Mouse (Mus musculus): ENCODE measurements at regions not wholly inside any gene's neighbourhood (a gene's known extent, or its start where the extent isn't known, plus 50 kb on each side); places are given as distances from the start of the nearest gene placed in this dataset.

DNA sequence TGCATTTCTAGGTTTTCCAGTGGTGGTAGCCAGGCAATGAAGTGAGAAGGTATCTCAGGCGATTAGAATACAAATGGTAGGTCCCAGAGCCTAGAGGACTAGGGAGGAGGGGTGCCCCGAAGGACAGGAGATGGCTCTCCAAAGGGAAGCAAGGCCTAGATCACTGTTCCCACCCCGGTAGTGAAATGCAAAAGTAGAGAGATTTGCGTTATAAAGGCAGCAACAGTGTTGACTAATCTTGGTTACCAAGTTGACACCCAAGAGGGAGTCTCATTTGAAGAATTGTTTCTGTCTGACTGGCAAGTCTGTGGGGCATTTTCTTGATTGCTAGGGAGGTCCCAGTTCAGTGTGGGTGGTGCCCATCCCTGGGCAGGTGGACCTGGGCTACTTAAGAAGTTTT, 278.8 kb downstream of the Diras2 start:
- in situ Hi-C loops (cut with MboI, MseI), result loop anchor here (5.0 to 10.0 kb wide), 2 partner anchors 292 to 370 kb away; no protein-coding TSS in a partner anchor

GRCm38 (mm10) chr13:52252726-52253125, 278.4 kb downstream of the Diras2 start:
- in situ Hi-C loops (cut with MboI, MseI), result loop anchor here (5.0 to 10.0 kb wide), 2 partner anchors 292 to 370 kb away; no protein-coding TSS in a partner anchor

GRCm38 (mm10) chr13:52253138-52253537, 277.9 kb downstream of the Diras2 start:
- in situ Hi-C loops (cut with MboI, MseI), result loop anchor here (5.0 to 10.0 kb wide), 2 partner anchors 292 to 369 kb away; no protein-coding TSS in a partner anchor

DNA sequence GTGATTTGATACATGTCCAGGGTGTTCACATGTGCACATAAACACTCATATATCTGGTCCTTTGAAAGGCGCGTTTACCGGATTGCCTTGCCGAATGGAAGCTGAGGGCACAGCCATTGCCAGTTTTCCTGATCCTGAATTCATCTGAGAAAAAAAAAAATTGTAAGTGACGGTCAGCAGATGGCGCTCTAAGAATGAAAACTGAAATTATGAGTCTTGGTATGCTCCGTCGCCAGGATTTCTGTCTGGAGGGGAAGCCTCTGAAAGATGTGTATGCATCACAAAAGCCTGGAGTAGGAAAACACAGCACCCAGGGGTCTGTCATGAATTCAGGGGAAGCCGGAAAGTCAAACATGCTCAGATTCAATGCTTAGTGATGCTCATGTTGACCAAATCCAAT, 276.9 kb downstream of the Diras2 start:
- in situ Hi-C loops (cut with MboI, MseI), result loop anchor here (5.0 to 10.0 kb wide), 2 partner anchors 291 to 368 kb away; no protein-coding TSS in a partner anchor

DNA sequence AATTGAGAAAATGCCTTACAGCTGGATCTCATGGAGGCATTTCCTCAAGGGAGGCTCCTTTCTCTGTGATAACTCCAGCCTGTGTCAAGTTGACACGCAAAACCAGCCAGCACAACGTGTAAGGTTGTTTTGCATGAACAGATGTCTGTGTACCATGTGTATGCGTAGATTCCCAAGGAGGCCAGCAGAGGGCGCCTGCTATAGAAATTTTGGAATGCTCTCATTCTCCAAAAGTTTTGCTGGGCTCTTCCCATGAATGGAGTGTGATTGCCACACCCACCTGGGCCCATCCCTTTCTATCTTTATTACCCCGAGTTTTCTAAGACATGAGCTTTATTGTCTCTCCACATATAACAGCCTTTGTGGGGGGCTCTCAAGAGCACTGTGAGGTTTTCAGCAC, 275.4 kb downstream of the Diras2 start:
- in situ Hi-C loops (cut with MboI, MseI), result loop anchor here in 1 of 2 experiments (10.0 kb wide), 1 partner anchor 289 kb away; no protein-coding TSS in a partner anchor

DNA sequence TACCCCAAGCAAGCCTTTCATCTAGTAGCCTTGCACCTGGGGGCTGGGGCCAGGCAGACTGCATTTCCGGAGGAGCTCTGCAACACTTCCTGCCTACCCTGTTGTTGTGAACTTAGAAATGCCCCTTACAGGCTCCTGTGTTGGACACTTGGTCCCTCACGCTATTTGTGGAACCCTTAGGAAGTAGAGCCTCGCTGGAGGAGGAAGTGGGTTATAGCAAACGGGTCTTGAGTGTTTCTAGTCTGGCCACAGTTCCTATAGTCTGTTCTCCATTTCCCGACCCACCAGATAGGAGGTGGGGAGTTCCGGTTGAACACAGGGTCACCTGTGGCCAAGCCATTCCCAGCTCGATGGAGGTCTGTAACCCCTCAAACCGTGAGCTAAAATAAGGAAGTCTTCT, 272.7 kb downstream of the Diras2 start:
- in situ Hi-C loops (cut with MboI, MseI), result loop anchor here in 1 of 2 experiments (10.0 kb wide), 1 partner anchor 286 kb away; no protein-coding TSS in a partner anchor

GRCm38 (mm10) chr13:52262949-52263550, 268.0 kb downstream of the Diras2 start:
- in situ Hi-C loops (cut with MboI, MseI), result no loop called here

DNA sequence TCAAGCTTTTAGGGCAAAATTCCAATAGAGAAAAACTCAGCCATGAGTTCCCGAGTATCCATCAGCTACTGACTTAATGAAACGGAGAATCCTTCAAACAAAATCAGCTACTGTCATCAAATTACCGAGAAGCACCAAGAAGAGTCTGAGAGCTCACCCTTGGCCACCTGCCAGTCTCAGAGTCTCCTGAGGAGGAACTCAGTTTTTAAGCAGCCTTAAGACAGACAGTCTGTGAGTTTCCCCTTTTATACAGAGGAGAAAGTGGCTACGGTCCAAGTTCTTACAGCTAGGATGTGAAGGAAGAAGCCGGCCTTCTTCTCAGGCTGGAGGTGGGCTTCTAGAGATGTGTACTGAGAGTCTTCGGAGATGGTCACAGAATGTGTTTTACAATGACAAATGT, 262.8 kb downstream of the Diras2 start:
- in situ Hi-C loops (cut with MboI, MseI), result no loop called here

DNA sequence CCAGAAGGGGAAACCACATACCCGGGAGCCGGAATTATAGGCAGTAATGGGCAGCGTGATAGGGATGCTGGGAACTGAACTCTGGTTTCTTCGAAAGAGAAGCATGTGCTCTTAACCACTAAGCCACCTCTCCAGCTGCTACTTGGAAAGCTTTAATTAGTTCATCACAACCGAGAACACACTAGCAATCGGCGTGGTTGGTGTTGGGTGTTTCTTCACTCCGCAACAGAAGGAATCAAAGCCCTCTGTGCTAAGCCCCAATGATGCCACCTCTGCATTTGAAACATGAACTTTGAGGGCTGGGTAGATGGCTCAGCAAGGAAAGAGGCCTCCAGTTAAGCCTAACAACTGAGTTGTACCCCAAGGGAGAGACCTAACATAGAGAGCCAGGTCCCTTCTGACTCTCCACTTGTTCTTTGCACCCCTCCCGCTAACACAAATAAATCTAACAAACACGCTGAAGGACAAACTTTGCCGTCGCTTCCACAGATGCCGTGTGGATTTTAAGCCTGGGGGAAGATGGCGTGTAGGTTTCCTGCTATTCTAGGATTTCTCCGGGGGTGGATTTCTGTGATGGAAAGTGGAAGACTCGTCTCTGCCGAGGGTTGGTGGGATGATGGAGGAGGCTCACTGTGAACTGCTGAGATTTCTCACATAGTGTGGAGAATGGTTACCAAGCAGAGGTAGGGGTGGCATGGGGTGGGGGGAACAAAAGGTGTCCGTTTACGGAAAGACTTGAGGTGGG, 257.4 kb downstream of the Diras2 start:
- in situ Hi-C loops (cut with MboI, MseI), result loop anchor here in 1 of 2 experiments (5.0 kb wide), 1 partner anchor 349 kb away; no protein-coding TSS in a partner anchor

- in situ Hi-C loops (cut with MboI, MseI), result loop anchor here (5.0 kb wide), 2 partner anchors 262 to 267 kb away; no protein-coding TSS in a partner anchor
Measured at GRCm38 (mm10) chr13:52275196-52275595, 255.9 kb downstream of the Diras2 start.

DNA sequence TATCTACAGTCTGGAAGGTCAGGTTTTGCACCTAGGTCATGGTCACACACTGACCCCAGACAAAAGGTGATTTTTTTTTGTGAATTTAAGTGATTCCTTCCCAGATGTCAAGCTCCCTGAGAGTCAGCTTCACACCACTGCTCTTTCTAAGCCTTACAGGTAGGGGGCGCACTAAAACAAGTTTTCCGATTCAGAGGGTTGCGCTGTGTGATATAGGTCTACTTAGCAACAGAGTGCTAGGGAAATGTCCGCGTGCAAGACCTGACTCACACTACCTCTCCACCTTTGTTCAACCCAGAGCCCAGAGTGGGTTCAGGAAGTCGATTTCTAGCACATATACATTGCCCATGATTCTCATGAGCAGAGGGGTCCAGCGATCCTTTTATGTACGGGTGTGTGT, 255.4 kb downstream of the Diras2 start:
- in situ Hi-C loops (cut with MboI, MseI), result loop anchor here (5.0 kb wide), 2 partner anchors 262 to 267 kb away; no protein-coding TSS in a partner anchor

DNA sequence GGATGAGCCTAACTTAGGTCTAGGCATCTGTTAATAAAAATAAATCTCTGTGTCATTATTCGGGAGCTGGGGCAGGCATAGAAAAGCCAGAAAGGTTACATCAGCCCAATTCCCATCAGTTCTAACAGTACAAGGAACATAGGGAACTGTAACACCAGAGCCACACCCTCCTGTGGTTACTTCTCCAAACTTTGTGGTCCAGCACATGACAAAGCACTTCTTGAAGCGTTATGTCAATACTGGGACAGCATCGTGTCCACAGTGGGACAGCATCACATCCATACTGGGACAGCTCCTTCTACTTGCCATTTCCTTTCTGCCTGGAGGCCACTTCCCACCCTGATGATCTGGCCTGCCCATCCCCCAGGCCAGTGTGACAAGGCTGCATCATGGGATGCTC, 253.9 kb downstream of the Diras2 start:
- in situ Hi-C loops (cut with MboI, MseI), result loop anchor here (5.0 kb wide), 2 partner anchors 260 to 265 kb away; no protein-coding TSS in a partner anchor

DNA sequence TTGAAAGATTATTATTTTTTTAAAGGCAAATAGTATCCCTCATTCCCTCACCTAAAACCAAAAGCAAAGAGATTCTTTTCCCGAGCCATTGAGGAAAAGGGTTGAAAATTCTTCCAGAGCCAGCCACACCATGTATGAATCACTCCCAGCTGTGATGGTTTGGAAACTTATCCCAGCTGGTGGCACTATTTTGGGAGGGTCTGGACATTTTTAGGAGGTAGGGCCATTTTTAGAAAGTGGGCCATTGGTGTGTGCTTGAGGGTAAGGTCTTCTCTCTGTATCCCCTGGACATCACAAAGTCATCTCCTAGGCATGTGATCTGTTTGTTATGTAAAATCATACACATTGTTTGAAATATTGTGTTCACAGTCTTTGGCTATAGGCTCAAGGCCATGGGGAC, 252.2 kb downstream of the Diras2 start:
- in situ Hi-C loops (cut with MboI, MseI), result loop anchor here (5.0 kb wide), 2 partner anchors 258 to 263 kb away; no protein-coding TSS in a partner anchor

DNA sequence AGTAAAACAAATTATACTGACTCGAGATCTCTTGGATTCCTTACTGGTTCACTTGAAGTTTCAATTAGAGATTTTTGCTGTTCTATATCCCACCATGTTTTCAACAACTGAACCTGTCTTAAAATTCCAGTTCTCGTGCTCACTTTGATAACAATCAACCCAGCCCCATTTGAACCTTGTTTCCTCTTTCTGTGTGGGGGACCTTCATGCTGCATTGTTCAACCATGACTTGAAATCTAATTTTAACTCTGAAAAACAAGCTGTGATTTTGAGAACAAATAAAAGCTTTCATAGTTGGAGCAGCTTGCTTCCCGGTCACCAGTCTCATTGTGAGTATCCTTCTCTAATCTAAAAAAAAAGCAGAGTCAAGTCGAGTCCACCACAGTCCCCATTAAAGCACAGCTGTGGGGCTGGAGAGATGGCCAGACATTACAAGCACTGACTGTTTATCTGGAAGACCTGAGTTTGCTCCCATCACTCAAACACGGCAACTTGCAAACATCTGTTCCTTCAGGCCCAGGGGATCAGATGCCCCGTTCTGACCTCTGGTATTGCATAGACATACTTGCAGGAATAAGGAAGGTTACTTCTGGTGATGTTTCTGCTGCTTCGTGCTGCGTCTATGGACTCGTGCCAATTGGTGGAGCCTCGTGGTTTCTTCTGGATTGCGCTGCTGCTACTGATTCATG, 251.7 kb downstream of the Diras2 start:
- in situ Hi-C loops (cut with MboI, MseI), result loop anchor here (5.0 kb wide), 2 partner anchors 258 to 263 kb away; no protein-coding TSS in a partner anchor

DNA sequence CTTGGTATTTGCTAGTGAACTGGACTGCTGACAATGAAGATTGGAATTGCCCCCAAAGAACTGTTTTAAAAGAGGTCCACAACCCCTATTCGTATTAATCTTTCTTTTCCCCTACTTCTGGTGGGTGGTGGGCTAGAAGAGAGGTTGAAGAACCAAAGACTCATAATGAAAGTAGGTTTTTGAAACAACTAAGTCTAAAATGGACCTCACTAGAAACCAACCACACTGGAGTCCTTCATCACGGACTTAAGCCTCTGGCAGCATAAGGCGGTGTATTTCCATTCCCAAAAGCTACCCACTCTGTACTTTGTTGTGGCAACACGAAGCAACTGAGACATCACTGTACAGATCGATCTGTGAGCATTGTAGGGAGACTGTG, 251.1 kb downstream of the Diras2 start:
- in situ Hi-C loops (cut with MboI, MseI), result loop anchor here (5.0 kb wide), 3 partner anchors 37 to 262 kb away; no protein-coding TSS in a partner anchor

- in situ Hi-C loops (cut with MboI, MseI), result loop anchor here in 1 of 2 experiments (5.0 kb wide), 1 partner anchor 36 kb away; no protein-coding TSS in a partner anchor
Measured at GRCm38 (mm10) chr13:52281271-52281670, 249.8 kb downstream of the Diras2 start.

- in situ Hi-C loops (cut with MboI, MseI), result loop anchor here in 1 of 2 experiments (5.0 kb wide), 1 partner anchor 35 kb away; no protein-coding TSS in a partner anchor
Measured at GRCm38 (mm10) chr13:52282500-52282899, 248.6 kb downstream of the Diras2 start.

DNA sequence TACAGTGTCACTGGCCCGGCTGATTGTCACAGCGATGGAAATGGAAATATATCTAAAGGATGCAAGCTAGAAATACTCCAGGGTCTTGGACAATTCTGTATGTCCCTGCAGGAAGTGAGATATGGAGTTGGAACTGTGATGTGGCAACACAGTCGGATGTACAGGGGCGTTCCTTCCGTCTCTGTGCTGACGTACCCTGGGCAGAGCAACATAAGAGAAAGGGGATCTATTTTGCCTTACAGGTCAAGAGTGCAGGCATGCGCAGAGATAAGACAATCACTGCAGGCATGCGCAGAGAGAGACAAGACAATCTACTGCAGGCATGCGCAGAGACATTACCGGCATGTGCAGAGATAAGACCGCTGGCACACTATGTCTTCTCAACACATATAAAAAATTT, 247.6 kb downstream of the Diras2 start:
- in situ Hi-C loops (cut with MboI, MseI), result loop anchor here in 1 of 2 experiments (5.0 kb wide), 1 partner anchor 34 kb away; no protein-coding TSS in a partner anchor

DNA sequence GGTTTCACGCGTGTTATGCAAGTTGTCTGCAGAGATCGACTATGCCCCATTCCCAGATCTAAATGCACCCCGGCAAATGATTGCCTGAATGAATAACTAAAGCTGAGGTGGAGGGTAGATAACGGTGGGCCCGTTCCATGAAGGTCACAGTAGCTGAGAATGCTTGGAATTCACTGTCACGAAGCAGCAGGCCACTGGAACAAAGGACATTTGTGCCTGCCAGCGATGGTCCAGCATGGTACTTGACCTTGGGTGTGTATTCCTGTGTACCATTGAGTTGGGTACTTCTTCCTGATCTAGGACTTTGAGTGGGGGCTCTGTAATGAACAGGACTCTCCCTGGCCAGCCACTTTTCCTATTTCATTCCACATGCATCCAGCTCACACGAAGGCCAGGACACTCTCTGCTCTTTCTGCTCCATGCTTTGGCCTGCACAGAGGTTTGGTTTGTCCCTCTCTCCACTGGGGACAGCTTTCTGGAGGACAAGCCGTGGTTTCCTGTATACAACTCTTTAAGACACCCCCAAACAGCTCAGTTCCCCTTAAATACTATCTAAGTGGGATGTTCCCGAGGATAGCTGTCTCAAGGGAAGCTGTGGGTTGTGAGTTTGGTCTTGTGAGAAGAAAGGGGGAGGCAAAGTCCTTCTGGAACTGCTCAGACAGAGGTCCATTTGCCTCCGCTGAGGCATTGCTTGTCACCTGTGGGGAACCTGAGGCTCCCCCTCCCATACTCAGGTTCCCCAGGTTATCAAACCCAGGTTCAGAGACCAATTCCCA, 246.9 kb downstream of the Diras2 start:
- in situ Hi-C loops (cut with MboI, MseI), result loop anchor here in 1 of 2 experiments (5.0 kb wide), 1 partner anchor 33 kb away; no protein-coding TSS in a partner anchor

GRCm38 (mm10) chr13:52288400-52288799, 242.7 kb downstream of the Diras2 start:
- in situ Hi-C loops (cut with MboI, MseI), result no loop called here

Data from T-helper 17 cell (primary cell).